Mouse (Mus musculus) forebrain, embryonic 14.5 days (tissue): Measurements from ENCODE around the gene Cpsf6. TPM values are rescaled to one million over a fixed set of nuclear protein-coding genes. Genes with fewer than 3 reads are reported as not detected.

ENCODE experiments used
- ATAC-seq: fragments of 200-750 bp; cut with Nextera tagmentation; 2 replicates; pipeline ENCODE4 v1.8.0; 2017; ENCODE audit warnings: mild to moderate bottlenecking, moderate library complexity
- DNase-seq: peaks from one replicate; pipeline ENCODE4 v3.0.0-alpha.2; 2015; ENCODE audit warnings: low spot score
- H3K27ac ChIP-seq: fragments of 300-500 bp; sonication (generic); 2 replicates; pipeline ENCODE4 v1.5.1; 2014; ENCODE audit warnings: low read depth, mild to moderate bottlenecking, control low read depth, low read length, moderate library complexity
- H3K27me3 ChIP-seq: fragments of 300-500 bp; sonication (generic); replicated peaks from 2 replicates; pipeline ENCODE4 v1.6.1; 2014; ENCODE audit warnings: low read length, control low read depth, mixed read lengths; ENCODE audit not compliant: control insufficient read depth, insufficient read depth
- H3K36me3 ChIP-seq: fragments of 300-500 bp; sonication (generic); 2 replicates; pipeline ENCODE4 v1.6.1; 2014; ENCODE audit warnings: low read length, control low read depth; ENCODE audit not compliant: control insufficient read depth, insufficient read depth
- H3K4me1 ChIP-seq: fragments of 300-500 bp; sonication (generic); 2 replicates; pipeline ENCODE4 v1.6.1; 2014; ENCODE audit warnings: antibody characterized with exemption, low read length, control low read depth; ENCODE audit not compliant: control insufficient read depth, insufficient read depth
- H3K4me2 ChIP-seq: fragments of 300-500 bp; sonication (generic); 2 replicates; pipeline ENCODE4 v1.6.1; 2014; ENCODE audit warnings: mild to moderate bottlenecking, control low read depth, low read length
- H3K4me3 ChIP-seq: fragments of 300-500 bp; sonication (generic); 2 replicates; pipeline ENCODE4 v1.5.1; 2014; ENCODE audit warnings: low read depth, low read length, control low read depth
- H3K9ac ChIP-seq: fragments of 300-500 bp; sonication (generic); 2 replicates; pipeline ENCODE4 v1.6.1; 2014; ENCODE audit warnings: mild to moderate bottlenecking, low read length, control low read depth, moderate library complexity
- H3K9me3 ChIP-seq: fragments of 300-500 bp; sonication (generic); replicated peaks from 2 replicates; pipeline ENCODE4 v1.6.1; 2016; ENCODE audit warnings: low read length, control low read depth, mixed read lengths; ENCODE audit not compliant: control insufficient read depth
- WGBS: fragments of 180-500 bp; shearing (Covaris S2); extraction: QIAGEN DNeasy Blood & Tissue Kit; methylation state at CpG from one replicate; pipeline ENCODE4 v1.1.7; 2014; 5-methylcytosine and 5-hydroxymethylcytosine counted together
- polyA plus RNA-seq: library from polyadenylated mRNA; unstranded; fragments of >200 nt; fragmentation: Nextera tagmentation; extraction: Ambion mirVana; gene quantifications from 2 replicates; pipeline ENCODE4 v1.2.1, GENCODE M21; 2014

The Cpsf6 gene
- polyA plus RNA-seq, 1 experiment from 2014 or later: 188 TPM

GRCm38 (mm10) chr10:117377431-117378290 is 2.2 kb downstream of the Cpsf6 start:
- ATAC-seq (no peak), DNase-seq (peak; percentile 40)

DNA sequence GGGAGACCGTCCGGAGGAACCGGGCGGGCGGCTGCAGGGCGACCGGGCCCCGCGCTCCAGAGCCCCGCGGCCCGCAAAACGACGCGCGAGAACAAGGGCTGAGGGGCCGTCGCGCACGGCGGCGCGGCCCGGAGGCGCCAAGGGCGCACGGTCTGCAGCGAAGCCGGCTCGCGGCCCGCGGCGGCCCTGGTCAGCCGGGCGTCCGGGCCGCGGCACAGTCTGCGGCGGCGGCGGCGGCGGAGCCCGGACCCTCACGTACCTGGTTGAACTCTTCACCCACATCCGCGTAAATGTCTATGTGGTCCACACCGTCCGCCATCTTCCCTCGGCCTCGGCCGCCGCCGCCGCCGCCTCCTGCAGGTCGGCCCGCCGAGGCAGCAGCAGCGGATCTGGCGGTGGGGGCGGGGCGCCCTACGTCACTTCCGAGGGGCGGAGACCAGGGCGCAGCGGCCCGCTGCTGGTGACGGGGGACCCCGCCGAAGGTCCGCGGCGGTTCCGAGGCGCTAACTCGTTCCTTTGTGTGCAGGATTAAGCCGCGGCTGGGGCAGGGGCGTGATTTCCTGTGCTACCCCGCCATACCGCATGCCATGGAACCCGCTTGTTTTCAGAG is 3.1 kb downstream of the Cpsf6 start:
- Histone ChIP-seq H3K9me3 (no peaks in the 10 kb centered on the region), H3K27ac (peak overlapping the region; percentile 94), H3K4me2 (peak overlapping the region; percentile 67), H3K36me3 (0 out of 2 replicates have a peak, but pooled peaks cover 3% of the 10 kb centered on the region), H3K4me1 (peaks cover 7% of the 10 kb centered on the region), H3K27me3 (no peaks in the 10 kb centered on the region), H3K9ac (peak overlapping the region; percentile 99), H3K4me3 (peak overlapping the region; percentile 100)
- under 1% methylated on average over 57 of the region's 86 CpGs for WGBS
- ATAC-seq: peak; percentile 98
- DNase-seq: peak; percentile 98

More at GRCm38 (mm10) chr10:117377431-117378290, 2.2 kb downstream of the Cpsf6 start:
- 13% methylated on average over 16 of the region's 16 CpGs for WGBS
- peaks cover 7% of the 10 kb centered on the region for H3K4me1 ChIP-seq
- peak overlapping the region; percentile 67 for H3K4me2 ChIP-seq
- no peaks in the 10 kb centered on the region for H3K9me3 ChIP-seq
- H3K27me3 ChIP-seq: no peaks in the 10 kb centered on the region
- H3K4me3 ChIP-seq: peak overlapping the region; percentile 100
- H3K9ac ChIP-seq: peak overlapping the region; percentile 99
- H3K27ac ChIP-seq: peak overlapping the region; percentile 94
- H3K36me3 ChIP-seq: 0 out of 2 replicates have a peak, but pooled peaks cover 3% of the 10 kb centered on the region

GRCm38 (mm10) chr10:117375841-117376579 is 3.8 kb downstream of the Cpsf6 start:
- Histone ChIP-seq H3K27me3 (no peaks in the 10 kb centered on the region), H3K4me3 (peak overlapping the region; percentile 100), H3K9me3 (no peaks in the 10 kb centered on the region), H3K9ac (peak overlapping the region; percentile 99), H3K36me3 (0 out of 2 replicates have a peak, but pooled peaks cover 3% of the 10 kb centered on the region), H3K27ac (peak overlapping the region; percentile 94), H3K4me1 (peaks cover 7% of the 10 kb centered on the region), H3K4me2 (peak overlapping the region; percentile 67)
- DNase-seq: peak; percentile 50
- peak; percentile 56; the same call in 1 of the 2 replicates for ATAC-seq
- WGBS: under 1% methylated on average over 55 of the region's 74 CpGs

GRCm38 (mm10) chr10:117375163-117375562 is 4.7 kb downstream of the Cpsf6 start:
- WGBS: 23% methylated on average over 10 of the region's 10 CpGs
- DNase-seq: no peak
- H3K4me2 ChIP-seq: peak overlapping the region; percentile 67
- peak overlapping the region; percentile 100 for H3K4me3 ChIP-seq
- no peak overlapping the region for H3K27ac ChIP-seq
- H3K4me1 ChIP-seq: peaks cover 7% of the 10 kb centered on the region
- H3K27me3 ChIP-seq: no peaks in the 10 kb centered on the region
- H3K9me3 ChIP-seq: no peaks in the 10 kb centered on the region
- H3K36me3 ChIP-seq: 0 out of 2 replicates have a peak, but pooled peaks cover 3% of the 10 kb centered on the region
- ATAC-seq: no peak
- H3K9ac ChIP-seq: peak overlapping the region; percentile 99

DNA sequence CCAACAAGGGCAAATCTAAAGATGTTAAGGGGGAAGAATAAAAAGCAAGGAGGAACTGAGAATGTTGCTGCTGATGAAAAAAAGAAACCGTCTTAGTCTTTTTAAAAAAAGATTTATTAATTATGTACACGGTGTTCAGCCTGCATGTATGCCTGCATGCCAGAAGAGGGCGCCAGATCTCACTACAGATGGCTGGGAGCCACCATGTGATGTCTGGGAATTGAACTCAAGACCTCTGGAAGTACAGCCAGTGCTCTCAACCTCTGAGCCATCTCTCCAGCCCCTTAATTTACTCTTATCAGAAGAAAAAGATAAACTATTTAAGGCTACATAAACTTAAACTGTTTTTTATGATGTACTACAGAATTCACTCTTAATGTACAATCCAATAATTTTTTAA is 16.7 kb downstream of the Cpsf6 start:
- Histone ChIP-seq H3K27ac (no peak overlapping the region), H3K4me2 (no peak overlapping the region), H3K27me3 (no peaks in the 10 kb centered on the region), H3K9ac (no peak overlapping the region), H3K36me3 (peaks cover 76% of the 10 kb centered on the region), H3K4me1 (no peaks in the 10 kb centered on the region), H3K9me3 (no peaks in the 10 kb centered on the region), H3K4me3 (no peak overlapping the region)
- ATAC-seq (no peak), DNase-seq (peak; percentile 71)
- WGBS: 38% methylated on average over 3 of the region's 3 CpGs

- no peak for ATAC-seq
- no peaks in the 10 kb centered on the region for H3K9me3 ChIP-seq
- WGBS: 89% methylated on average over 11 of the region's 11 CpGs
- H3K4me3 ChIP-seq: no peak overlapping the region
- no peak for DNase-seq
- H3K9ac ChIP-seq: no peak overlapping the region
- no peak overlapping the region for H3K4me2 ChIP-seq
- H3K4me1 ChIP-seq: no peaks in the 10 kb centered on the region
- H3K27me3 ChIP-seq: no peaks in the 10 kb centered on the region
- peaks cover 73% of the 10 kb centered on the region for H3K36me3 ChIP-seq
- H3K27ac ChIP-seq: no peak overlapping the region
Measured at GRCm38 (mm10) chr10:117358891-117359290, 20.9 kb downstream of the Cpsf6 start.

DNA sequence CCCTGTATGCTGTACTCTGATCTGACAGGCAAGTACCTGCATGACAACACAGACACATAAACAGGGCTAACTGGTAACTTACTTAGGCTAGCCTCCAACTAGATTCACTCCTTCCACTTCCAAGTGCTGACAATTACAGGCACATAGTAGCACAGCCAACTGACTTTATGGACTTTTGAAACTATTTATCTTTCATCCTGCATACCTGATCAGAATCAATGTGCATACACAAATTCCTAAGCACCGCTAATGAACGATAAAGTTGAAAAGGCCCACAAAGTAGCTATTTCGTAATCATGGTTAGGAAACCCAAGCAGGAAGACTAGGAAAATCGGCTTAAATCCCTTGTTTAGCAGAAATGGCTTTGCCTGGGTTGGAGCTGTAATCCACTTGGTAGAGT is 36.8 kb downstream of the Cpsf6 start:
- WGBS: 92% methylated on average over 4 of the region's 4 CpGs
- ATAC-seq (no peak), DNase-seq (no peak)
- Histone ChIP-seq H3K4me2 (no peak overlapping the region), H3K9ac (no peak overlapping the region), H3K27ac (no peak overlapping the region), H3K9me3 (no peaks in the 10 kb centered on the region), H3K27me3 (no peaks in the 10 kb centered on the region), H3K4me3 (no peak overlapping the region), H3K4me1 (no peaks in the 10 kb centered on the region), H3K36me3 (0 out of 2 replicates have a peak, but pooled peaks cover 6% of the 10 kb centered on the region)

- ATAC-seq (no peak), DNase-seq (no peak)
- no peaks in the 10 kb centered on the region for H3K4me1 ChIP-seq
- H3K27me3 ChIP-seq: no peaks in the 10 kb centered on the region
- no peak overlapping the region for H3K4me2 ChIP-seq
- no peaks in the 10 kb centered on the region for H3K9me3 ChIP-seq
- no peak overlapping the region for H3K27ac ChIP-seq
- no peak overlapping the region for H3K9ac ChIP-seq
- H3K36me3 ChIP-seq: 0 out of 2 replicates have a peak, but pooled peaks cover 6% of the 10 kb centered on the region
- no peak overlapping the region for H3K4me3 ChIP-seq
- 76% methylated on average over 2 of the region's 2 CpGs for WGBS
Measured at GRCm38 (mm10) chr10:117342406-117342805, 37.4 kb downstream of the Cpsf6 start.
